Mouse (Mus musculus) adrenal gland (tissue): Measurements from ENCODE around the gene Uba7.
"Not testable (repeated sequence)": the region's sequence is repeated elsewhere in the genome, so short reads cannot be mapped to it uniquely, and the experiment has no call there.

Source experiments
- intact Hi-C: fragments of 180-260 bp; cut with DNase I; formaldehyde crosslinking; loops from one replicate; pipeline ENCODE4 v1.15.1; 2025

Uba7 gene

GRCm38 (mm10) chr9:107986376-107986775, 11.1 kb downstream of the Uba7 start:
- intact Hi-C loops = loop anchor here (2.0 kb wide), 1 partner anchor 24 kb away; no protein-coding TSS in a partner anchor

- intact Hi-C loops = loop anchor here (2.0 kb wide), 1 partner anchor 25 kb away; no protein-coding TSS in a partner anchor
These were observed 12.6 kb downstream of the Uba7 start for GRCm38 (mm10) chr9:107987950-107988349.

- intact Hi-C loops = no loop called here
These were observed 16.9 kb downstream of the Uba7 start, which contains the start of gene Cdhr4 for GRCm38 (mm10) chr9:107992197-107992596. Cdhr4 (plus strand) TSS chr9:107992497.

GRCm38 (mm10) chr9:107993013-107993412, 17.7 kb downstream of the Uba7 start:
- intact Hi-C loops = no loop called here

- intact Hi-C loops = no loop called here
These were observed 19.2 kb downstream of the Uba7 start for GRCm38 (mm10) chr9:107994464-107994863.

GRCm38 (mm10) chr9:107995513-107995912, 20.2 kb downstream of the Uba7 start:
- intact Hi-C loops = no loop called here

GRCm38 (mm10) chr9:107996049-107996448, 20.7 kb downstream of the Uba7 start, which contains the start of gene Gm20662:
Gm20662 (plus strand) TSS chr9:107996349.
- intact Hi-C loops = no loop called here

- intact Hi-C loops = loop anchor here (5.0 kb wide), 2 partner anchors 40 to 45 kb away; partner anchors contain the start of gene Gmppb
These were observed 26.8 kb downstream of the Uba7 start, which contains the start of gene Ip6k1 for GRCm38 (mm10) chr9:108001922-108002770. Ip6k1 (plus strand) TSS chr9:108002501.

- intact Hi-C loops = loop anchor here (5.0 kb wide), 2 partner anchors 41 to 44 kb away; partner anchors contain the start of gene Gmppb
These were observed 27.6 kb downstream of the Uba7 start for GRCm38 (mm10) chr9:108002778-108003530.

- intact Hi-C loops = loop anchor here (5.0 kb wide), 2 partner anchors 41 to 44 kb away; partner anchors contain the start of gene Gmppb
These were observed 28.2 kb downstream of the Uba7 start for GRCm38 (mm10) chr9:108003531-108003890.

- intact Hi-C loops = no loop called here
These were observed 32.7 kb downstream of the Uba7 start for GRCm38 (mm10) chr9:108008041-108008440.

- intact Hi-C loops = no loop called here
These were observed 35.1 kb downstream of the Uba7 start for GRCm38 (mm10) chr9:108010385-108010784.

GRCm38 (mm10) chr9:108013577-108013976, 38.3 kb downstream of the Uba7 start:
- intact Hi-C loops = not testable (repeated sequence)

GRCm38 (mm10) chr9:108017127-108017526, 41.8 kb downstream of the Uba7 start:
- intact Hi-C loops = no loop called here

- intact Hi-C loops = no loop called here
These were observed 45.4 kb downstream of the Uba7 start for GRCm38 (mm10) chr9:108020741-108021140.

GRCm38 (mm10) chr9:108023216-108023615, 47.9 kb downstream of the Uba7 start:
- intact Hi-C loops = no loop called here

GRCm38 (mm10) chr9:108026584-108026983, 51.3 kb downstream of the Uba7 start:
- intact Hi-C loops = no loop called here

GRCm38 (mm10) chr9:108027867-108028266, 52.6 kb downstream of the Uba7 start:
- intact Hi-C loops = no loop called here

- intact Hi-C loops = no loop called here
These were observed 56.8 kb downstream of the Uba7 start for GRCm38 (mm10) chr9:108032126-108032525.
